Mouse (Mus musculus) embryonic facial prominence, embryonic 11.5 days (tissue): ENCODE results near the gene Ube2dnl1. TPM values are rescaled to one million over a fixed set of nuclear protein-coding genes. Genes with fewer than 3 reads are reported as not detected.

Experiments used
- ATAC-seq: fragments of 200-750 bp; cut with Nextera tagmentation; replicated peaks from 2 replicates; pipeline ENCODE4 v1.8.0; 2017; ENCODE audit warnings: low read depth; ENCODE audit not compliant: insufficient number of reproducible peaks, low FRiP score, low TSS enrichment
- DNase-seq: peaks from one replicate; pipeline ENCODE4 v3.0.0-alpha.2; 2015; ENCODE audit warnings: low spot score
- H3K27ac ChIP-seq: fragments of 300-500 bp; sonication (generic); replicated peaks from 2 replicates; pipeline ENCODE4 v1.5.1; 2014; ENCODE audit warnings: mild to moderate bottlenecking, low read depth, low read length, control low read depth
- H3K27me3 ChIP-seq: fragments of 300-500 bp; sonication (generic); 2 replicates; pipeline ENCODE4 v1.6.1; 2014; ENCODE audit warnings: mild to moderate bottlenecking, low read length, moderate library complexity, mixed read lengths; ENCODE audit not compliant: control insufficient read depth, insufficient read depth
- H3K36me3 ChIP-seq: fragments of 300-500 bp; sonication (generic); replicated peaks from 2 replicates; pipeline ENCODE4 v1.6.1; 2014; ENCODE audit warnings: low read depth, mild to moderate bottlenecking, low read length, moderate library complexity, mixed read lengths; ENCODE audit not compliant: control insufficient read depth, insufficient read depth
- H3K4me1 ChIP-seq: fragments of 300-500 bp; sonication (generic); 2 replicates; pipeline ENCODE4 v1.6.1; 2014; ENCODE audit warnings: low read length, mixed read lengths; ENCODE audit not compliant: control insufficient read depth, insufficient read depth
- H3K4me2 ChIP-seq: fragments of 300-500 bp; sonication (generic); 2 replicates; pipeline ENCODE4 v1.6.1; 2014; ENCODE audit warnings: low read depth, mild to moderate bottlenecking, control low read depth, low read length, moderate library complexity
- H3K4me3 ChIP-seq: fragments of 300-500 bp; sonication (generic); 2 replicates; pipeline ENCODE4 v1.5.1; 2014; ENCODE audit warnings: low read depth, low read length, control low read depth
- H3K9ac ChIP-seq: fragments of 300-500 bp; sonication (generic); replicated peaks from 2 replicates; pipeline ENCODE4 v1.6.1; 2014; ENCODE audit warnings: mild to moderate bottlenecking, control low read depth, low read length
- H3K9me3 ChIP-seq: fragments of 300-500 bp; sonication (generic); replicated peaks from 2 replicates; pipeline ENCODE4 v1.6.1; 2016; ENCODE audit warnings: mild to moderate bottlenecking, low read length, inconsistent platforms, mixed read lengths; ENCODE audit not compliant: control insufficient read depth
- WGBS: fragments of 180-500 bp; shearing (Covaris S2); extraction: QIAGEN DNeasy Blood & Tissue Kit; methylation state at CpG from one replicate; pipeline ENCODE4 v1.1.7; 2014; 5-methylcytosine and 5-hydroxymethylcytosine counted together
- polyA plus RNA-seq: library from polyadenylated mRNA; unstranded; fragments of >200 nt; fragmentation: Nextera tagmentation; extraction: Ambion mirVana; gene quantifications from 2 replicates; pipeline ENCODE4 v1.2.1, GENCODE M21; 2014

Ube2dnl1 gene
- polyA plus RNA-seq, result not detected in 2 replicates

DNA sequence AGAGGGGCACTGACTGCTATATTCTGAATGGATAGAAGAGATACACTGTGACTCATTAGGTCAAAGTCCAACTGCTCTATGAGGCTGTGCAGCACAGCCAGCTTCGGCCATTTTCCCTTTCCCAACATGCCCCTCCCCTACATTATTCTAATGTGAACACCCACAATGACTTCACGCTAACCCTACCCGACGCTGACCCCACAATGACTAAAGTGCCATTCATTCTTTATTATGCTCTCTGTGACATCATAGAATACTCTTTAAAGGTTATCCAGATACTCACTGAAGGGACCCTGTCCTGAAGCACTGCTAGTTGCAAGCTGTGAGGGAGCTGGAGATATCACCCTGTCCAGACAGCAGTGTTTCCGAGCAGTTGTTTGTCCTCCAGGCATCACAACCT lies at the start of gene Ube2dnl1:
TSS of gene Ube2dnl1 (plus strand) at position 301 of the 400 bp plus-strand sequence.
- Histone ChIP-seq H3K9me3 (no peaks in the 10 kb centered on the region), H3K4me2 (no peak within 1 kb of the TSS), H3K9ac (no peak within 1 kb of the TSS), H3K4me1 (no peaks in the 10 kb centered on the region), H3K4me3 (no peak within 1 kb of the TSS), H3K27ac (no peak within 1 kb of the TSS), H3K36me3 (no peaks in the 10 kb centered on the region), H3K27me3 (no peaks in the 10 kb centered on the region)
- WGBS, result 86% methylated on average over 5 of the region's 5 CpGs
- no peak for DNase-seq
- ATAC-seq, result no peak

DNA sequence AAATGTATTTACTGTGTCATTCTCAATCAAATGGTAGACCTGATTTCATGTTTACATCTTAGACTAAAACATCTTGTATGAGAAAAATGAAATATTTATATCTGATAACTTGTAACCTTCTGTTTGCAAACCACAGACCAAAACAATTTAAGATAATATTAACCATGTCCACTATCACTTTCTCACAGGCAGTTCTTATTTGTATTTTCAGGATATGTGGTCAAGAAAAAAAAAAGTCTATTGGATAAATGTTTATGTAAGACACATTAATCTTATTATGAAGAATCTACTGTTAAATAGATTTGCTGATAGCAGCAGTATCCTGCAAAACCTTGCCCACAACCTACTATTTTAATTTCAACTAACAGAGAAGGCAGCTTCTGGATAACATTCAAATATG lies 9.3 kb upstream of the Ube2dnl1 start:
- Histone ChIP-seq H3K36me3 (no peaks in the 10 kb centered on the region), H3K4me1 (no peaks in the 10 kb centered on the region), H3K4me2 (no peak overlapping the region), H3K27ac (no peak overlapping the region), H3K9me3 (no peaks in the 10 kb centered on the region), H3K4me3 (no peak overlapping the region), H3K27me3 (no peaks in the 10 kb centered on the region), H3K9ac (no peak overlapping the region)
- DNase-seq (no peak), ATAC-seq (no peak)

GRCm38 (mm10) chrX:114897506-114897905 lies 7.3 kb upstream of the Ube2dnl1 start:
- WGBS, result 76% methylated on average over 3 of the region's 3 CpGs
- Histone ChIP-seq H3K9ac (no peak overlapping the region), H3K4me3 (no peak overlapping the region), H3K27ac (no peak overlapping the region), H3K36me3 (no peaks in the 10 kb centered on the region), H3K9me3 (no peaks in the 10 kb centered on the region), H3K4me1 (no peaks in the 10 kb centered on the region), H3K27me3 (no peaks in the 10 kb centered on the region), H3K4me2 (no peak overlapping the region)
- DNase-seq (no peak), ATAC-seq (no peak)

DNA sequence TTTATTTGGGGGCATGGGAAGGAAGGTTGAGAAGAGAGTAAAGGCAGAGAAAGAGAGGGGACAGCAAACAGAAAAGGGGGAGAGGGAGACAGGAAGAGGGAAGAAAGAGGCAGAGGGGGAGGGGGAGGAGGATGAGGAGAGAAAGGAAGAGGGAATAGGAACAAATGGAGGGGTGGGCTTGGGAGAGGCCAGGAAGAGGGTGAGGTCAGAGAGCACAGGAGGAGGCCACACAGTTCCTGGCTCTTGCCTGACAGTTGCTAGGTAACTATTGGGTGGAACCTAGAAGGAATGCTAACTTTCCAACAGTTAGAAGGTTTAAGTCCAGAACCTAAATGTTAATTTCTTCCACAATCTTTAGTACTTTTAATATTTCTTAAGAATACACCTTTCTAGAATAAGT lies 1.4 kb upstream of the Ube2dnl1 start:
- no peaks in the 10 kb centered on the region for H3K27me3 ChIP-seq
- H3K9ac ChIP-seq, result no peak overlapping the region
- H3K27ac ChIP-seq, result no peak overlapping the region
- ATAC-seq, result no peak
- H3K4me3 ChIP-seq, result no peak overlapping the region
- no peak overlapping the region for H3K4me2 ChIP-seq
- DNase-seq, result no peak
- no peaks in the 10 kb centered on the region for H3K36me3 ChIP-seq
- no peaks in the 10 kb centered on the region for H3K9me3 ChIP-seq
- no peaks in the 10 kb centered on the region for H3K4me1 ChIP-seq

GRCm38 (mm10) chrX:114907282-114907681 lies 2.5 kb downstream of the Ube2dnl1 start, which contains the start of gene Ube2dnl2:
Gene Ube2dnl2, plus strand, starts transcription at chrX:114907582.
- WGBS, result 81% methylated on average over 1 of the region's 1 CpGs
- Histone ChIP-seq H3K4me1 (no peaks in the 10 kb centered on the region), H3K4me3 (no peak within 1 kb of the TSS), H3K9me3 (no peaks in the 10 kb centered on the region), H3K27me3 (no peaks in the 10 kb centered on the region), H3K36me3 (no peaks in the 10 kb centered on the region), H3K9ac (no peak within 1 kb of the TSS), H3K4me2 (no peak within 1 kb of the TSS), H3K27ac (no peak within 1 kb of the TSS)
- DNase-seq (no peak), ATAC-seq (no peak)

GRCm38 (mm10) chrX:114955066-114955465 lies 50.3 kb downstream of the Ube2dnl1 start:
- Histone ChIP-seq H3K9ac (no peak overlapping the region), H3K4me3 (no peak overlapping the region), H3K4me1 (no peaks in the 10 kb centered on the region), H3K4me2 (no peak overlapping the region), H3K36me3 (no peaks in the 10 kb centered on the region), H3K9me3 (no peaks in the 10 kb centered on the region), H3K27me3 (no peaks in the 10 kb centered on the region), H3K27ac (no peak overlapping the region)
- 36% methylated on average over 1 of the region's 1 CpGs for WGBS
- DNase-seq (no peak), ATAC-seq (no peak)

Other genes starting within 250 kb of the Ube2dnl1 start
- gene Ube2dnl2, start 2.6 kb downstream of the Ube2dnl1 start, polyA plus RNA-seq, result not detected in 2 replicates